Mouse (Mus musculus): ENCODE results near the gene Dbndd2. TPM values are rescaled to one million over a fixed set of nuclear protein-coding genes. Genes with fewer than 3 reads are reported as not detected.

Gene Dbndd2
- total RNA-seq, 2 experiments from 2014 or later: 22.8 to 24.5 TPM

DNA sequence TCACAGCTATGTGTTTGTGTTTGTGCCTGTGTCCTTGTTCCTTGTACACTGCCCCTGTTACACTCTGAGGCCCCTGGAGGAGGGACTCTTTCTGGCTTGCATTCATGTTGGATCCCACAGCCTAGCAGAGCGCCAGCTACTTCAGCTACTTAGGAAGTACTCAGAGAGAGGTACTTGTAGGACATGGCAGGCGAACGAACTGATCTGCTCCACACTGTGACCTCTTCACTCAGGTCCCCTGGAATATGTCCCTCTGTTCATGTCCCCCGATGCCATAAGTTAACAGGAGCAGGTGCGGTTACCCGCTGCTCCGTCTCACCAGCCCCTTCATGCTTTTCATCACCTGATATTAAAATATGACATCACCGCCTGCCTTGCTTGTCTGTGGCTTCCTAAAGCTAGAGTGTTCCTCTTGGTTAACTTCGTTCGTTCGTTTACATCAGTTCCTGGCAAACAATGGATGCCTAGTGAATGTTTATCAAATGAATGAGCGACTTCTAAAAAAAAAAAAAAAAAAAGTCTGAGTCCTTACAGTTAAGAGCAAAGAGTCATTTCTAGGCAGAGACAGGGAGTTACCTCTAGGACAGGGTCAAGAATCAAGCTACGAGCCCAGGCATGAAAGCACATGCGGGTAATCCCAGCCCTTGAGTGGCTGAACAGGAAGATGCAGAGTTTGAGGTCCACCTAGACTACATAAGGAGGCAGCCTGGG is 32.7 kb upstream of the Dbndd2 start:
- no peak for DNase-seq (ENCODE audit: low spot score)

GRCm38 (mm10) chr2:164453887-164454500 is 31.9 kb upstream of the Dbndd2 start:
- DNase-seq (ENCODE audit: low spot score): no peak

- peak; percentile 94 for DNase-seq (ENCODE audit: low spot score)
Measured at GRCm38 (mm10) chr2:164454846-164455245, 31.1 kb upstream of the Dbndd2 start.

DNA sequence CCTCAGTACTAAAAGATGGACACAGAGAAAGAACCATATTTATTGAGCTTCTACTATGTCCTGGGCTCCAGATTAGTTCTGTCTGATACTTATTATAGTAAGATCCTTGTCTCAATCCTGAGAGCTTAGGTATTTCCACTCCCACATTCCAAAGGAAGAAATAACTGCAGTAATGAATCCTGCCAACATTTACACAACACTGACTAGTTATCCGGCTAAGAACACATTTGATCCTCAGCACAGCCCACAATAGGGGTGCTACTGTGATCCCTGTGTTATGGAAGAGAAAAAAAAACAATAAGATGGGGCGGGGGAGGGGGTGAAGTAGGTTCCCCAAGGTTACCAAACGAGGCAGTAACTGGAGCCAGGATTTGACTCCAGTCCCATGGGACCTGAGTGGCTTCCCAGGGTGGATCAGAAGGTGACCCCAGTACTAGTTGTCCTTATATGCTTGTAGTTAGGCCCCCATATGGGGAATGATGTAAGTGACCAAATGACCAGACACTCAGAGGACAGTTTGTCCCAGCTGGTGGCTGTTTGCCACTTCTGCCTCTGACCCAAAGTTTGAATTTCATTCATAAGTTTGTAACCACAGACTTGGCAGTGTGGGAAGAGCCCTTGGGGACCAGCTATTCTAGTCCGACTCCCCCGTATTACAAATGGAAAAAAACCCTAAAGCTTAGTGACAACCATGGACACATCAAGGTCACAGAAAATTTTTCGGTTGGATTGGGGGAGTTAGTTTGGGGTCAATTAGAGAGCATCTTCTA is 30.3 kb upstream of the Dbndd2 start:
- peak; percentile 88 for DNase-seq (ENCODE audit: low spot score)

DNA sequence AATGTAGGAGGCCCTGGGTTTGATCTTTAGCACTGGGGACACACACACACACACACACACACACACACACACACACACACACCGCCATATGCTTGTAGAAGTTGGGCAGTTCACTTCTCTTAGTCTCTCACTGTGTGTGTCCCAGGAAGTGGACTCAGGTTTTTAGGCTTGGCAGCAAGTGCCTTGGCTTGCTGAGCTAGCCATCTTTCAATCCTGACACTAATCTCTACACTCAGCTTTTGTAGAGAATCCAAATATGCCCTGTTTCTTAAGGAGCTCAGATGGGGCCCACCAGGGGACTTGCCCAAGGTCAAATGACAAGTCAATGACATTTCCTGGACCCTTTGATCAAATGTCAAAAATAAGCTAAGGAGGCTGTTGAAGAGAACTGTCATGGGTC is 29.5 kb upstream of the Dbndd2 start:
- DNase-seq (ENCODE audit: low spot score): no peak

- DNase-seq (ENCODE audit: low spot score): peak; percentile 43
Measured at GRCm38 (mm10) chr2:164456864-164457300, 29.0 kb upstream of the Dbndd2 start, which contains the start of gene Sys1. TSS of gene Sys1 (plus strand) at chr2:164456964.

- no peak for DNase-seq (ENCODE audit: low spot score)
Measured at GRCm38 (mm10) chr2:164457942-164458341, 28.0 kb upstream of the Dbndd2 start.

- no peak for DNase-seq (ENCODE audit: low spot score)
Measured at GRCm38 (mm10) chr2:164458535-164458934, 27.4 kb upstream of the Dbndd2 start.

- DNase-seq (ENCODE audit: low spot score): peak; percentile 98
Measured at GRCm38 (mm10) chr2:164460745-164461551, 25.0 kb upstream of the Dbndd2 start, which contains the start of gene Gm20458. TSS of gene Gm20458 (plus strand) at chr2:164460967.

- no peak for DNase-seq (ENCODE audit: low spot score)
Measured at GRCm38 (mm10) chr2:164465161-164465560, 20.7 kb upstream of the Dbndd2 start.

DNA sequence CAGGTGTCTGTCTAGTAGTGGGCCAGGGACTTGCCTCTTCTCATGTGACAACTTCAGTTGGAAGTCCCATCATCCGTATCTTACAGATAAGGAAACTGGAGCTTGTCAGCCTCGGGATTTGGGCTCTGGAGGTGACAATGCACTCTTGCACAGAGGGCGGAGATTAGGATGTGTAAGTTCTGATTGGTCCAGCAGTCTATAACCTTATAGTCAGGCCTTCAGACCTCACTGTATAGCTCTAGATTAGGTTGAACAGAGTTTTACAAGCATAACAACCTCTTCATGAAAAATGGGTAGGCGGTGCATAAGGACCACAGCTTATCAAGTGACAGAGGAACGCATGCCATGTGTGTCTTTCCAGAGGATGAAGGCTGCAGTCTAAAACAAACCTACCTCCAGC is 19.1 kb upstream of the Dbndd2 start:
- DNase-seq (ENCODE audit: low spot score): no peak

DNA sequence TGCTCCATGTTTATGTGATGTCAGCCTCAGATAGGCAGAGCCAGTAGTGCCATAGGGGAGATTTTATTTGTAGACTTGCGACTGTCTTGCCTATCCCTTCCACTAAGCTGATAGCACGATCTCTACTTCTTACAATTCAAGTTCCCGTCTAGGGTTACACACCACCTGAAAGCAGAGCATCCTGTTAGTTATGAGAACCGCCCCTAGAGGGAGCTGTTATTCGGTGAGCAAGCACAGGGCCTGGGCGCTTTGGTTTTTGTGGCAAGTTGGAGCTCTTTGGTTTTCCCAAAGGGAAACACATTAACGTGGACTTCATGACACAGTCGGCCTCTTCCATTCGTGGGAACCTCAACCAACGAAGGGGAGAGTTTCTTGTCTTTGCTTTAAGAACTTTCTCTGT is 15.7 kb upstream of the Dbndd2 start:
- peak; percentile 66 for DNase-seq (ENCODE audit: low spot score)

GRCm38 (mm10) chr2:164473624-164474023 is 12.3 kb upstream of the Dbndd2 start, which contains the start of gene Trp53tg5:
TSS of gene Trp53tg5 (minus strand) at chr2:164473724.
- no peak for DNase-seq (ENCODE audit: low spot score)

DNA sequence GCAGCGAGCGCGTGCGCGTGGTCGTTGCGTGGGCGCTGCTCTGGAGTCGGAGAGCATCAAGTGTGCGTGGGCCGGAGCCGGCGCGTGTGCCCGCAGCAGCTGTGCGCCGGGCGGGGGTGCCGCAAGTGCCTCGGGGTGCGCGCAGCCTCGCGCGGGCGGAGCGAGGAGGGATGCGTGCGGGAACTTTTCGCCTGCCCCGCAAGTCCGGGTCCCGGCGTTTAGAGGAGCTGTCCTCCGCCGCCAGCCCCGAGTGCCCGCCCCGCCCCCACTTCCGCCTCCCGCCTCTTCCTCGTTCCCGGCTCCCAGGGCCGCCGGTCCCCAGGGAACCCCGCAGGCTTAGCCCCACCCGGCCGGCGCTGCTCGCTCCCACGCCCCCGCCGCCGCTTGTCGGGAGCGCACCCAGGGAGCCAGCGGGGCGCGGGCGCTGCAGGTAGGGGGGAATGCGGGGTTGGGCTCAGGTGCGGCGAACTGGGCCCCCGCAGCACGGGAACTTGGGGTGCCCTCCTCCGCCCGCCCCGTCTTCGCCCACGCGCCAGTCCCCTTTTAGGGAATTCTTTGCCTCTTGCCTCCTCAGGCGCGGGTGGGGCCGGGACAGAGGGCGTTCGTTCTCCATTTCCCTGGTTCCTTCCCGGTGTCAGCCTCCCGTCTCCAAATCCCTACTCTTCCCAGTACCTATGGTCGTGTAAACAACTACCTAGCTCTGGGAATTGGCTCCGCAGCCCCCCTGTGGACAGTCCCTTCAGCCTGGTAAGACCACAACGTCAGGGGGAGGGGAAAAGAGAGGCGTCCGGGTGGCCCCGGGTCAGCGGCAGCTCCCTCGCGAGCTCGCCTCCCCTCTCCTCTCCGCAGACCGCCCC is 580 bp downstream of the Dbndd2 start:
- peak; percentile 60 for DNase-seq (ENCODE audit: low spot score)

DNA sequence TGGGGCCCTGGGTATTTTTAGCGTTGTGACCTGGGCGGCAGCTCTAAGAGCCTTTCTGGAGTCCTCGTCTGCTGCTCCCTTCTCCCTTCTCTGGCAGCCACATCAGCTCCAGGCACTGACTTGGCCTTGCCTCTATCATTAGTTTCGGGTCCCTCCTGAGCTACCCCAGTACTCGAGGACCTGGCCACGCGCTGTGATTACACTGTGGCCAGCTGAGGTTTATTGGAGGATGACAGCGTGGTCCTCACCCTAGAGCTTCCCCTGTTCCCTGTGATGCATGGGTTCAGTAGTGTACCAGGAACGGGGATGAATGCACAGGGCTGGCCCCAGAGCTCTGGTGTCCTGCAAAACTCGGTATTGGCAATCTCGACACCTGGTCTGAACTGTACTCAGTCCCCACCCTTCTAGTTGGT is 1.2 kb downstream of the Dbndd2 start:
- no peak for DNase-seq (ENCODE audit: low spot score)

- DNase-seq (ENCODE audit: low spot score): no peak
Measured at GRCm38 (mm10) chr2:164487812-164488211, 1.9 kb downstream of the Dbndd2 start.

GRCm38 (mm10) chr2:164494126-164494525 is 8.2 kb downstream of the Dbndd2 start:
- no peak for DNase-seq (ENCODE audit: low spot score)

DNA sequence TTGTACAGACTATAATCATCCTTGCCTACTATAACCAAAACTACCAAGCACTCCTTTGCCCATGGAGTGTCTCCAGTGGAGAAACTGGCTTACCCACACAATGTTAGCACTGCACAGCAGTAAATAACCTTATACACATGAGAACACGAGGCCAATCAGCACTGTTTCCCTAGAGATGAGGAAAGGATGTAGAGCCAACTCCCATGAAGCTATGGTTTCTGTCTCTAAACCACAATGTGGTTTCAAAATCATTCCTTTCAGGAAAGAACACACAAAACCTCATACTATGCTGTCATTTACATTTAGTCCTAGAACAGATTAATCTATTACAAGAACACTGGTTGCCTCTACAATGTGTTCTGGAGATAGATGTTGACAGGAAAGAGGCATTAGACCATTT is 10.4 kb downstream of the Dbndd2 start:
- no peak for DNase-seq (ENCODE audit: low spot score)

DNA sequence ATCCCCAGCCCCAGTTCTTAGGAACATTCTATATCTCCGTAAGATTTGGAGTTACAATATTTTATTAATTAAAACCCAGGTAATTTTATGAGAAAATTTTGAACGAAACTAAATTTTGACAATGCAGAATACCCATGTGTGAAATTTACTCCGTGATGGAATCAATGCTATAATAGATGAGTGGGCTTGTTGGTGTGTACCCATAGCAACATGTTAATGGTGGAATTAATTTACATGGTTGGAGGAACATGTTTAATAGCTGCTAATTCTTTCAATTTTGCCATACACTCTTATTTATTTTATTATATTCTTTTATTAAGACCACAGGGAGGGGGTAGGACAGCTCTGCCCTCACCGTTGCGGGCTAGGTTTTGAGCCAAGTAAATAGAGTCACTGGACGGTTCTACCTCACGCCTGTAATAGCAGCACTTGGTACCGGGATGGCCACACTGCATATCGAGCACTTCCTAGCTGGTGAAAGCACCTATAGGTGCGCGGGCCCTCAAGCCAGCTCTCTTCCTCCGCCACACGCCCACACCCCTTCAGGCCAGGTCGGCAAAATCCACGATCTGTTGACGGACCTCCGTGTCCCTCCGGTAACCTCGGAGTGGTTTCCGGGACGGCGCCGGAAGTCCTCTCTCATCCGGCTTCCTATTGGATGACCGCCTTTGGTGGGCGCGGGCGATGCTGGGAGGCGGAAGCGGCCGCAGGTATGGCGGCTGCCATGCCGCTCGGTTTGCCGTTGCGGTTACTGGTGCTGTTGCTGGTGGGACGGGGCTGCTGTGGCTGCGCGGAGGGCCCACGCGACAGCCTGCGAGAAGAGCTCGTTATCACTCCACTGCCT is 11.2 kb downstream of the Dbndd2 start, which contains the start of gene Pigt:
Gene Pigt, plus strand, starts transcription at position 674 of the 844 bp plus-strand sequence.
- peak; percentile 89 for DNase-seq (ENCODE audit: low spot score)
